Mouse (Mus musculus) hindbrain, embryonic 16.5 days (tissue): Measurements from ENCODE around the gene Larp1. TPM values are rescaled to one million over a fixed set of nuclear protein-coding genes. Genes with fewer than 3 reads are reported as not detected.

Experiments
- ATAC-seq: fragments of 200-750 bp; cut with Nextera tagmentation; 2 replicates; pipeline ENCODE4 v1.8.0; 2017; ENCODE audit warnings: moderate TSS enrichment, moderate library complexity
- H3K27ac ChIP-seq: fragments of 300-500 bp; sonication (generic); 2 replicates; pipeline ENCODE4 v1.5.1; 2014; ENCODE audit warnings: low read depth, mild to moderate bottlenecking, control low read depth, low read length, moderate library complexity
- H3K27me3 ChIP-seq: fragments of 300-500 bp; sonication (generic); replicated peaks from 2 replicates; pipeline ENCODE4 v1.6.1; 2014; ENCODE audit warnings: low read length; ENCODE audit not compliant: control insufficient read depth, insufficient read depth
- H3K36me3 ChIP-seq: fragments of 300-500 bp; sonication (generic); 2 replicates; pipeline ENCODE4 v1.6.1; 2014; ENCODE audit warnings: mild to moderate bottlenecking, low read length, moderate library complexity, mixed read lengths; ENCODE audit not compliant: control insufficient read depth, insufficient read depth
- H3K4me1 ChIP-seq: fragments of 300-500 bp; sonication (generic); 2 replicates; pipeline ENCODE4 v1.6.1; 2014; ENCODE audit warnings: low read depth, low read length; ENCODE audit not compliant: control insufficient read depth, insufficient read depth
- H3K4me2 ChIP-seq: fragments of 300-500 bp; sonication (generic); 2 replicates; pipeline ENCODE4 v1.6.1; 2014; ENCODE audit warnings: mild to moderate bottlenecking, low read length, control low read depth, moderate library complexity
- H3K4me3 ChIP-seq: fragments of 300-500 bp; sonication (generic); 2 replicates; pipeline ENCODE4 v1.5.1; 2014; ENCODE audit warnings: mild to moderate bottlenecking, low read length, control low read depth, moderate library complexity
- H3K9ac ChIP-seq: fragments of 300-500 bp; sonication (generic); 2 replicates; pipeline ENCODE4 v1.6.1; 2014; ENCODE audit warnings: low read depth, mild to moderate bottlenecking, control low read depth, low read length, moderate library complexity
- H3K9me3 ChIP-seq: fragments of 300-500 bp; sonication (generic); 2 replicates; pipeline ENCODE4 v1.6.1; 2014; ENCODE audit warnings: mild to moderate bottlenecking, low read length, moderate library complexity; ENCODE audit not compliant: control insufficient read depth
- WGBS: fragments of 180-500 bp; shearing (Covaris S2); extraction: QIAGEN DNeasy Blood & Tissue Kit; methylation state at CpG from one replicate; pipeline ENCODE4 v1.1.7; 2014; 5-methylcytosine and 5-hydroxymethylcytosine counted together
- polyA plus RNA-seq: library from polyadenylated mRNA; unstranded; fragments of >200 nt; fragmentation: Nextera tagmentation; extraction: Ambion mirVana; gene quantifications from 2 replicates; pipeline ENCODE4 v1.2.1, GENCODE M21; 2015

Gene Larp1
- polyA plus RNA-seq, 1 experiment from 2014 or later, result 17.3 TPM

DNA sequence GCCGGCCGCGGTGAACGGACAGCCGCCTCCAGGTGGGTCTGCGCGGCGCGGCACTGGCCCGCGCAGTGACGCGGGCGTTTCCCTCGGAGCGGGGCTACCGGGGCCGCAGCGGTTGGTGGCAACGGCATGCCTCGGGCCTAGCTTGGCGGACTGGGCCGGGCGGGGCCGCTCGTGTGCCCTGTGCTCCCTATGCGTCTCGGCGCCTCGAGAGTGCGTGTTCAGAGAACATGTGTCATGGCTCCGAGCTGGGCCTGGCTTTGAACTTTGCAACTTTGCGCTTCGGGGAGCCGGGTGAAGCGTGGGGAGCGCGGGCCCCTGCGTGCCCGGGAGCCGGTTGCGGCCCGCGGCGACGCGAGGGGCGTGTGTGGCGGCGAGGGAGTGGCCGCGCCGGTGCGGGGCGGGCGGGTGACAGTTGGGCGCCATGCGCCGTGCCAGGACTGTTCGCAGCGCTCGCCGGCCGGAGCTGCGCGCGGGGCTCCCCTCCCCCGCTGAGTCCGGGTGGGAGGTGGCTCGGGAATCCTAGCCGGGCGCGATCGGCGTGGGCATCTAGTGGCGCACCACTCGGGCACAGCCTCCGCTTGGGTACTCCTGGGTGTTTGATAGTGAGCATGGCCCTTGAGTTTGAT lies 765 bp downstream of the Larp1 start:
- H3K27me3 ChIP-seq, result no peaks in the 10 kb centered on the region
- peak; percentile 53 for ATAC-seq
- H3K9me3 ChIP-seq, result no peaks in the 10 kb centered on the region
- peaks cover 25% of the 10 kb centered on the region for H3K4me1 ChIP-seq
- peak overlapping the region; percentile 89 for H3K4me2 ChIP-seq
- no peaks in the 10 kb centered on the region for H3K36me3 ChIP-seq
- peak overlapping the region; percentile 98 for H3K4me3 ChIP-seq
- H3K9ac ChIP-seq, result peak overlapping the region; percentile 88
- peak overlapping the region; percentile 91 for H3K27ac ChIP-seq
- WGBS, result under 1% methylated on average over 64 of the region's 78 CpGs

DNA sequence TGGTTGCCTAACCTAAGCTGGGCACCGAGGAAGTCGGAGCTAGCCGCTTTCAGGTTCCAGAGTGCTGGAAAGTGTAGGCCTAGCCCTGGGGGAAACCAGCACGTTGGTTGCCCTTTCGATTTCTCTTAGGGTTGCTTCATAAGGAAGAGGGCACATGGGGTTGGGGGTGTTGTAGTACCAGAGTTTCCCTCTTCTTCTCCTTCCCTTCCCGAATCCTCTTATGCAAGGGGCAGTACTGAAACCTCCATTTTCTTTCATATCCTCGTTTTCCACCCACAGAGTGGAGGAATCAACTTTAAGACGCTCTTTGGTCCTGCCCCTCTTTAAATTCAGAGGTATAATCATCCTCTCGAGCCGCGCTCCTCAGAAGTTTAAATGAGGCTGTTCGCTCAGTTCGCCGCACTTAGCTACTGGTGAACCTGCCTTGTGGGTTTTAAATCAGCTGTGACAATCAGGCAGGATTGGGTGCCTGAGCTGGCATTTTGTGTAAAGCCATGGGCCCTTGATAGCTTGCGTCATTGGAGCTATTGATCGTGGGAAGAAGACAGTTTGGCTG lies 1.4 kb downstream of the Larp1 start:
- H3K9ac ChIP-seq, result peak overlapping the region; percentile 88
- H3K4me1 ChIP-seq, result peaks cover 25% of the 10 kb centered on the region
- H3K27me3 ChIP-seq, result no peaks in the 10 kb centered on the region
- H3K4me3 ChIP-seq, result peak overlapping the region; percentile 98
- H3K9me3 ChIP-seq, result no peaks in the 10 kb centered on the region
- peak overlapping the region; percentile 89 for H3K4me2 ChIP-seq
- ATAC-seq, result no peak
- peak overlapping the region; percentile 91 for H3K27ac ChIP-seq
- no peaks in the 10 kb centered on the region for H3K36me3 ChIP-seq
- 1% methylated on average over 16 of the region's 16 CpGs for WGBS

DNA sequence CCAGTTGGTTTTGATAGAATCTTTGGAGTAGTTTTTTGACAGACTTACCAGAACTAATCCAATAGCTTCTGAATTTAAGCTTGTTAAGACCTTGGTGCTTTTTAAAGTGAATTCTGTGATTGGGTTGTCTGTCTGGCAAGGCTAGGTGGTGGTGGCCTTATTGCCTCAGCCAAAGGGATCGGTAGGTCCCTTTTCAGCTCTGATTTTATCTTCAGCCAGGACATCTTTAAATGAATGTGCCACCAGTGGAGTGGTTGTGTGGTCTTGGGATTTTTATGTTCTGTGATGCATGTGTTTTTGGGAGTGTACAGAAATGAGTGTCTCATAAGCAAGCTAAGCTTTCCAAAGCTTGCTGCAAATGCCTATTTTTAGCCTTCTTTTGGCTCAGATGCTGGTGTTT lies 2.1 kb downstream of the Larp1 start:
- Histone ChIP-seq H3K9ac (peak overlapping the region; percentile 17; the same call in 1 of the 2 replicates), H3K4me1 (peaks cover 25% of the 10 kb centered on the region), H3K36me3 (no peaks in the 10 kb centered on the region), H3K27ac (no peak overlapping the region), H3K27me3 (no peaks in the 10 kb centered on the region), H3K4me2 (peak overlapping the region; percentile 89), H3K4me3 (peak overlapping the region; percentile 13), H3K9me3 (no peaks in the 10 kb centered on the region)
- ATAC-seq, result no peak
- 49% methylated on average over 1 of the region's 1 CpGs for WGBS

DNA sequence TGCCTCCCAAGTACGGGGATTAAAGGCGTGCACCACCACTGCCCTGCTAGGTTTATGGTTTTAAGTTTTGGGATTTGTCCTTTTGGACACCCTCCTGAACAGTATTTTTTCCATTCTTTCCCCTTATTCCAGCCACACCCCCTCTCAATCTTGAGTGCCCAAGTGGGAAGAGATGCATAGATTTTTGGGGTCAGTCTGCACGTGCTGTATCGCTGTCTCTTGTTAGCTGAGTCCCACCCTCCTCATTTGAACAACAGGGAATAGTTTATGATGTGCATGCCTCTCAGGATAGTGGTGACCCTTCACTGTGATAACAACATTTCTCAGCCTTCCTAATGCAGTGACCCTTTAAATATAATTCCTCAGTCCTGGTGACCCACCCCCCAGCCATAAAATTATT lies 2.9 kb downstream of the Larp1 start:
- H3K9ac ChIP-seq, result no peak overlapping the region
- H3K4me1 ChIP-seq, result peaks cover 27% of the 10 kb centered on the region
- no peaks in the 10 kb centered on the region for H3K36me3 ChIP-seq
- ATAC-seq, result no peak
- no peak overlapping the region for H3K4me3 ChIP-seq
- WGBS, result 77% methylated on average over 4 of the region's 4 CpGs
- no peak overlapping the region for H3K4me2 ChIP-seq
- H3K27ac ChIP-seq, result no peak overlapping the region
- H3K27me3 ChIP-seq, result no peaks in the 10 kb centered on the region
- H3K9me3 ChIP-seq, result no peaks in the 10 kb centered on the region

DNA sequence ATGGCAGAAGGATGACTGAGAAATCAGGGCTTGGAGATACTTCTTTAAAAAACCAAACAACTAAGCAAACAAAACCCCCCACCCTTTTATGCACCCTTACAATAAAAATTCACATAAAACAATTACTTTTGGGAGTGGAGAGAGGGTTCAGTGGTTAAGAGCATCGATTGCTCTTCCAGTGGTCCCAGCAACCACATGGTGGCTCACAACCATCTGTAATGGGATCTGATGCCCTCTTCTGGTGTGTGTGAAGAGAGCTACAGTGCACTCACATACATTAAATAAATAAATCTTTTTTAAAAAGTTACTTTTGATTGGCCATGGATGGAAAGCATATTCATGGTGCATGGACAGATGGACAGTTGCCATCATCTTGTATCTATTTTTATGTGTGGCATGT lies 3.8 kb downstream of the Larp1 start:
- peaks cover 36% of the 10 kb centered on the region for H3K4me1 ChIP-seq
- no peaks in the 10 kb centered on the region for H3K27me3 ChIP-seq
- WGBS, result 83% methylated on average over 1 of the region's 1 CpGs
- H3K27ac ChIP-seq, result no peak overlapping the region
- no peak overlapping the region for H3K4me3 ChIP-seq
- H3K9ac ChIP-seq, result no peak overlapping the region
- ATAC-seq, result no peak
- H3K9me3 ChIP-seq, result no peaks in the 10 kb centered on the region
- H3K4me2 ChIP-seq, result no peak overlapping the region
- no peaks in the 10 kb centered on the region for H3K36me3 ChIP-seq

DNA sequence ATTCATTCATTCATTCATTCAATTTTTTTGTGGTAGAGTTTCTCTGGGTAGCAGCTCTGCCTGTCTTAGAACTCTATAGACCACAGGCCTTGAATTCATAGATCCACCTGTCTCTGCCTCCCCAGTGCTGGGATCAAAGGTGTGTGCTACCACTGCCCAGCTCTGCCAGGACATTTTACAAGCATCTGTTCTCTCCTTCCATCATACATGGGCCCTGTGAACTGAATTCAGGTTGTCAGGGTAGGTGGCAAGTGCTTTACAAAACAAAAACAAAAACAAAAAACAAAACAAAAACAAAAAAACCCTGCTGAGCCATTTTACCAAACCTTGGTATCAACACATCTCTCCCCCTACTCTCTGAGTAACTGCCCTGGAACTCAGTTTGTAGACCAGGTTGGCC lies 4.2 kb downstream of the Larp1 start:
- Histone ChIP-seq H3K4me1 (peaks cover 35% of the 10 kb centered on the region), H3K9me3 (no peaks in the 10 kb centered on the region), H3K36me3 (no peaks in the 10 kb centered on the region), H3K4me3 (no peak overlapping the region), H3K27me3 (no peaks in the 10 kb centered on the region), H3K9ac (no peak overlapping the region), H3K4me2 (no peak overlapping the region), H3K27ac (no peak overlapping the region)
- ATAC-seq, result no peak

DNA sequence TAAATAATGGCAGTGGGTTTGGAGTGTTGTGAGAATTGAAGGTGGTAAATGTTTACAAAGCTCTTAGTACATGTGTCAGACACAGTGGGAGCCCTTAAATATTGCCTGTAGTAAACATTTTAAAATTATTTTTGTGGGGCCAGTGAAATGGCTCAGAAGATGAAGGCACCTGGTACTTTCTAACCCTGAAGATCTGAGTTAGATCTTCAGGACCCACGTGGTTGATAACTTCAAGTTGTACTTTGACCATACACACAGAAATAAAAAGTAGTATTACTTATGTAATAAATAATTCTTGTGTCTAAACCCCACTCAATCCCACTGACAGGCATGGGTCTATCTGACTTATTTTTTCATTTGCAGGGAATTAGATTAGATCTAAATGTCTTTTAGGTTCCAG lies 5.7 kb downstream of the Larp1 start:
- no peak overlapping the region for H3K4me2 ChIP-seq
- no peaks in the 10 kb centered on the region for H3K27me3 ChIP-seq
- H3K27ac ChIP-seq, result no peak overlapping the region
- no peaks in the 10 kb centered on the region for H3K9me3 ChIP-seq
- no peak for ATAC-seq
- H3K36me3 ChIP-seq, result no peaks in the 10 kb centered on the region
- H3K4me1 ChIP-seq, result peaks cover 32% of the 10 kb centered on the region
- no peak overlapping the region for H3K9ac ChIP-seq
- no peak overlapping the region for H3K4me3 ChIP-seq
- 90% methylated on average over 1 of the region's 1 CpGs for WGBS

DNA sequence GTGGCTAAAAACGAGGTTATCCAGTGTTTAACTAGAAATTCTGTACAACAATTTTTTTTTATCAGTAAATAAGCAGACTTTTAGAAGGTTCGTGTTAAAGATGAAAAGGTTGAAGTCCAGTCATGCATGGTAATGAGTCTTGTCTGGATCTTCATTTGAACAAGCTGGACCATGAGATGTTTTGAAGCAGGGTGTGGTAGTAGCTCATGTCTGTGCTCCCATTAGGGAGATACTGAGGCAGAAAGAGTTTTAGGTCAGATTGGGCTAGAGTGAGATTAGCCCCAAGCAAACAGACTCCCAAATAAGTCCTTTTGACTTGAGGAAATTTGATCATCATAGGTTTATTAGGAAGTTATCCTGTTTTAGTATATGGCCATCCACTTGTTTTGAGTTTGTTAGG lies 6.5 kb downstream of the Larp1 start:
- no peak overlapping the region for H3K4me3 ChIP-seq
- H3K4me1 ChIP-seq, result peaks cover 30% of the 10 kb centered on the region
- no peaks in the 10 kb centered on the region for H3K27me3 ChIP-seq
- H3K9ac ChIP-seq, result no peak overlapping the region
- no peak for ATAC-seq
- no peak overlapping the region for H3K4me2 ChIP-seq
- H3K9me3 ChIP-seq, result no peaks in the 10 kb centered on the region
- 77% methylated on average over 2 of the region's 2 CpGs for WGBS
- no peak overlapping the region for H3K27ac ChIP-seq
- H3K36me3 ChIP-seq, result no peaks in the 10 kb centered on the region

DNA sequence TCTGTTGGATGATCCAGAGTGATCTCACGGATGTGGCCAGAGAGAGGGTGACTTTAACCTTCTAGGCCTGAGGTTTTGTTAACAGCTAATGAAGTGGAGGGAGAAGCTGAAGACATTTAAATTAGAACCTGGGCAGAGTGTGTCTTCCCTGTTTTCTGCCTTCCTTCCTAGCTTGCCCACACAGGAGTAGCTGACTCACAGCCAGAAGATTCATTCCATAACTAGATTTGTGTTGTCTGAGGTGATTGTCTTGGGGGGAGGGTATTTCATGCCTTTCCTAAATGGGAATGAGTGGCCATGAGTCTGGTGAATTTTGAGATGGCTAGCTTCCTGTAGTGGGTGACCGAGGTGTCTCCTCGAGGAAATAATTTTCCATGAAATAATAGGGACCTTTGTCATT lies 7.5 kb downstream of the Larp1 start:
- Histone ChIP-seq H3K9ac (no peak overlapping the region), H3K4me1 (peaks cover 28% of the 10 kb centered on the region), H3K4me2 (no peak overlapping the region), H3K27me3 (no peaks in the 10 kb centered on the region), H3K36me3 (no peaks in the 10 kb centered on the region), H3K4me3 (no peak overlapping the region), H3K9me3 (no peaks in the 10 kb centered on the region), H3K27ac (no peak overlapping the region)
- no peak for ATAC-seq
- WGBS, result 70% methylated on average over 3 of the region's 3 CpGs
